In genomic region chr9:21852128-21853091, GRCm38 (mm10) we compare ENCODE assay signal across 8 mouse cellular contexts. TPM values are rescaled to one million over a fixed set of nuclear protein-coding genes. Genes with fewer than 3 reads are reported as not detected.
DNase-seq lines count a peak whose midpoint lies in the region; ATAC-seq and TF ChIP-seq lines count a peak whose summit lies in the region.

Gene Dock6 (minus strand): TSS chr9:21852635.

- TF ChIP-seq EP300 in stomach, postnatal 0 days (optimal IDR thresholded peaks at IDR 0.05) = no peak

- TF ChIP-seq CTCF in E14TG2a.4 (conservative IDR thresholded peaks at IDR 0.05; ENCODE audit: low read length) = no peak
- no peak for TF ChIP-seq CTCF in stomach, postnatal 0 days (IDR thresholded peaks at IDR 0.05; ENCODE audit: low read depth)

- peak; percentile 72; the same call in 1 of the 2 replicates for ATAC-seq in cerebellum, adult (ENCODE audit: insufficient number of reproducible peaks, low FRiP score, low TSS enrichment)
- peak; percentile 89 for ATAC-seq in forebrain, embryonic 14.5 days
- ATAC-seq in liver, embryonic 16.5 days (ENCODE audit: low read depth) = peak; percentile 86
- peak; percentile 87 for ATAC-seq in neural tube, embryonic 12.5 days (ENCODE audit: low FRiP score, low read depth)
- peak; percentile 93 for ATAC-seq in stomach, postnatal 0 days (ENCODE audit: low FRiP score, low TSS enrichment)

- peak within 1 kb of the TSS; percentile 100 for H3K4me3 ChIP-seq in E14TG2a.4 (replicated peaks; ENCODE audit: low read length)
- H3K4me3 ChIP-seq in forebrain, embryonic 14.5 days (ENCODE audit: low read depth, low read length) = peak within 1 kb of the TSS; percentile 42
- H3K4me3 ChIP-seq in liver, embryonic 16.5 days (ENCODE audit: low read depth, low read length) = peak within 1 kb of the TSS; percentile 67
- H3K4me3 ChIP-seq in neural tube, embryonic 12.5 days = peak within 1 kb of the TSS; percentile 57
- H3K4me3 ChIP-seq in stomach, postnatal 0 days (ENCODE audit: low read depth, low read length) = peak within 1 kb of the TSS; percentile 61

- H3K4me2 ChIP-seq in forebrain, embryonic 14.5 days (ENCODE audit: low read length) = peak within 1 kb of the TSS; percentile 46
- H3K4me2 ChIP-seq in liver, embryonic 16.5 days (ENCODE audit: low read depth, low read length) = peak within 1 kb of the TSS; percentile 73
- H3K4me2 ChIP-seq in neural tube, embryonic 12.5 days (replicated peaks) = peak within 1 kb of the TSS; percentile 67
- peak within 1 kb of the TSS; percentile 74 for H3K4me2 ChIP-seq in stomach, postnatal 0 days (replicated peaks; ENCODE audit: low read depth)

- intact Hi-C loops in heart, postnatal 10 days (cut with DNase I) = no loop called here

- H3K4me1 ChIP-seq in E14TG2a.4 (replicated peaks; ENCODE audit: low read depth, low read length) = peaks cover 71% of the 10 kb centered on the region
- H3K4me1 ChIP-seq in forebrain, embryonic 14.5 days (ENCODE audit: control insufficient read depth, insufficient read depth, low read length) = no peaks in the 10 kb centered on the region
- H3K4me1 ChIP-seq in liver, embryonic 16.5 days (ENCODE audit: control insufficient read depth, low read depth, low read length) = peaks cover 9% of the 10 kb centered on the region
- peaks cover 23% of the 10 kb centered on the region; the same call in 1 of the 2 replicates for H3K4me1 ChIP-seq in neural tube, embryonic 12.5 days
- no peaks in the 10 kb centered on the region for H3K4me1 ChIP-seq in stomach, postnatal 0 days (replicated peaks; ENCODE audit: control insufficient read depth, insufficient read depth)

- DNase-seq in forebrain, embryonic 14.5 days (ENCODE audit: low spot score) = peak; percentile 69
- DNase-seq in heart, postnatal 10 days = peak; percentile 89 to 91
- DNase-seq in large intestine, adult 2 months (ENCODE audit: low read depth, low spot score) = no peak
- DNase-seq in stomach, postnatal 0 days (ENCODE audit: low spot score) = peak; percentile 93

- no peaks in the 10 kb centered on the region for H3K27me3 ChIP-seq in E14TG2a.4 (ENCODE audit: insufficient read depth, low read length)
- H3K27me3 ChIP-seq in forebrain, embryonic 14.5 days (replicated peaks; ENCODE audit: control insufficient read depth, insufficient read depth, low read length) = no peaks in the 10 kb centered on the region
- H3K27me3 ChIP-seq in liver, embryonic 16.5 days (ENCODE audit: control insufficient read depth, insufficient read depth, low read depth, low read length) = no peaks in the 10 kb centered on the region
- no peaks in the 10 kb centered on the region for H3K27me3 ChIP-seq in neural tube, embryonic 12.5 days (replicated peaks)
- H3K27me3 ChIP-seq in stomach, postnatal 0 days (ENCODE audit: control insufficient read depth, insufficient read depth, low read length) = no peaks in the 10 kb centered on the region

- H3K9me3 ChIP-seq in E14TG2a.4 (ENCODE audit: low read length) = no peaks in the 10 kb centered on the region
- H3K9me3 ChIP-seq in forebrain, embryonic 14.5 days (replicated peaks; ENCODE audit: control insufficient read depth, low read length) = no peaks in the 10 kb centered on the region
- H3K9me3 ChIP-seq in liver, embryonic 16.5 days (replicated peaks; ENCODE audit: control insufficient read depth, low read length) = no peaks in the 10 kb centered on the region
- H3K9me3 ChIP-seq in neural tube, embryonic 12.5 days = no peaks in the 10 kb centered on the region
- no peaks in the 10 kb centered on the region for H3K9me3 ChIP-seq in stomach, postnatal 0 days (ENCODE audit: control insufficient read depth, low read length)

- H3K27ac ChIP-seq in forebrain, embryonic 14.5 days (ENCODE audit: low read depth, low read length) = no peak within 1 kb of the TSS; the same call in 1 of the 2 replicates
- no peak within 1 kb of the TSS for H3K27ac ChIP-seq in liver, embryonic 16.5 days (ENCODE audit: low read length)
- no peak within 1 kb of the TSS for H3K27ac ChIP-seq in neural tube, embryonic 12.5 days
- H3K27ac ChIP-seq in stomach, postnatal 0 days (replicated peaks) = peak within 1 kb of the TSS; percentile 77

- H3K9ac ChIP-seq in forebrain, embryonic 14.5 days (ENCODE audit: low read length) = peak within 1 kb of the TSS; percentile 55
- H3K9ac ChIP-seq in liver, embryonic 16.5 days (ENCODE audit: low read depth, low read length) = peak within 1 kb of the TSS; percentile 66
- peak within 1 kb of the TSS; percentile 71 for H3K9ac ChIP-seq in neural tube, embryonic 12.5 days
- H3K9ac ChIP-seq in stomach, postnatal 0 days (ENCODE audit: low read length) = peak within 1 kb of the TSS; percentile 69

- WGBS in forebrain, embryonic 14.5 days = under 1% methylated on average over 65 of the region's 68 CpGs
- WGBS in large intestine, adult 2 months = 2% methylated on average over 68 of the region's 68 CpGs
- WGBS in liver, embryonic 16.5 days (ENCODE audit: insufficient replicate concordance) = 2% methylated on average over 59 of the region's 68 CpGs
- under 1% methylated on average over 68 of the region's 68 CpGs for WGBS in neural tube, embryonic 12.5 days
- WGBS in stomach, postnatal 0 days = under 1% methylated on average over 63 of the region's 68 CpGs

- H3K36me3 ChIP-seq in E14TG2a.4 (ENCODE audit: insufficient read depth, low read length) = peaks cover 27% of the 10 kb centered on the region
- H3K36me3 ChIP-seq in forebrain, embryonic 14.5 days (ENCODE audit: control insufficient read depth, insufficient read depth, low read length) = no peaks in the 10 kb centered on the region
- no peaks in the 10 kb centered on the region for H3K36me3 ChIP-seq in liver, embryonic 16.5 days (ENCODE audit: control insufficient read depth, insufficient read depth)
- no peaks in the 10 kb centered on the region for H3K36me3 ChIP-seq in neural tube, embryonic 12.5 days
- H3K36me3 ChIP-seq in stomach, postnatal 0 days (ENCODE audit: control insufficient read depth, insufficient read depth, low read length) = no peaks in the 10 kb centered on the region

RNA-seq across cellular contexts. Expression of gene Dock6, which starts in this region (rescaled TPM):
- polyA plus RNA-seq in forebrain, embryonic 14.5 days (2014; fragmentation: Nextera tagmentation; extraction: Ambion mirVana) = 6.7 and 10.3 TPM in 2 replicates
- 10 to 100 TPM; 63.0 to 66.5 TPM for total RNA-seq in heart, postnatal 10 days (2021)
- polyA plus RNA-seq in large intestine, adult 2 months (2012; rRNA removed) = 52.5 and 66.4 TPM in 2 replicates
- 5.0 and 5.3 TPM in 2 replicates for polyA plus RNA-seq in liver, embryonic 16.5 days (2015; fragmentation: Nextera tagmentation; extraction: Ambion mirVana)
- polyA plus RNA-seq in neural tube, embryonic 12.5 days (2016; fragmentation: Nextera tagmentation; extraction: Ambion mirVana) = 26.2 and 26.9 TPM in 2 replicates
- polyA plus RNA-seq in stomach, postnatal 0 days (2015; fragmentation: Nextera tagmentation; extraction: Ambion mirVana) = 13.5 and 14.1 TPM in 2 replicates

Comparison
In these comparisons a context has a peak if more than half of its experiments do, and no peak if none do; other contexts are left out.
1. H3K4me3 ChIP-seq: peak in every context shown above with its lines; median percentile 100 in E14TG2a.4; 67 in liver, embryonic 16.5 days; 61 in stomach, postnatal 0 days; 57 in neural tube, embryonic 12.5 days; 42 in forebrain, embryonic 14.5 days.